Comparison of ENCODE assay signal across 16 mouse cellular contexts in genomic region chr13:42528169-42528568, GRCm38 (mm10).
"Had no signal": no experiment of that assay in that cellular context is flagged by ENCODE, and none has a peak within 500 bp of the region (broad histone marks: within the 10 kb centered on the region; RNA-seq: fewer than 3 reads in every experiment).

No protein-coding gene starts in this region.

- H3K9me3 ChIP-seq: neural tube, embryonic 12.5 days; neural tube, embryonic 13.5 days; neural tube, embryonic 15.5 days; stomach, embryonic 15.5 days had no signal

- H3K27ac ChIP-seq: neural tube, embryonic 12.5 days; neural tube, embryonic 13.5 days; neural tube, embryonic 15.5 days; stomach, embryonic 15.5 days had no signal

- H3K4me2 ChIP-seq: neural tube, embryonic 12.5 days; neural tube, embryonic 13.5 days; neural tube, embryonic 15.5 days; stomach, embryonic 15.5 days had no signal

- H3K27me3 ChIP-seq: neural tube, embryonic 12.5 days; neural tube, embryonic 13.5 days; neural tube, embryonic 15.5 days; stomach, embryonic 15.5 days had no signal

- H3K9ac ChIP-seq: neural tube, embryonic 12.5 days; neural tube, embryonic 13.5 days; neural tube, embryonic 15.5 days; stomach, embryonic 15.5 days had no signal

- H3K36me3 ChIP-seq: neural tube, embryonic 12.5 days; neural tube, embryonic 13.5 days; neural tube, embryonic 15.5 days; stomach, embryonic 15.5 days had no signal

- H3K4me3 ChIP-seq: neural tube, embryonic 12.5 days; neural tube, embryonic 13.5 days; neural tube, embryonic 15.5 days; stomach, embryonic 15.5 days had no signal

- DNase-seq: retina, postnatal 1 day; right cerebral cortex, adult 18-20 months; right cerebral cortex, postnatal 14 days; right cerebral cortex, postnatal 25 days; right cerebral cortex, postnatal 4 days; spleen, adult 18-20 months; thymus, adult 18-20 months; thymus, adult 2 months; thymus, postnatal 14 days; thymus, postnatal 25 days; thymus, postnatal 36 days; thymus, postnatal 4 days had no signal

- H3K4me1 ChIP-seq: neural tube, embryonic 12.5 days; neural tube, embryonic 13.5 days; neural tube, embryonic 15.5 days had no signal
